Mouse (Mus musculus): Measurements from ENCODE around the gene Anks1b.
"Not testable (repeated sequence)": the region's sequence is repeated elsewhere in the genome, so short reads cannot be mapped to it uniquely, and the experiment has no call there.

Anks1b gene

GRCm38 (mm10) chr10:90577099-90577461 lies 703.8 kb downstream of the Anks1b start:
- DNase-seq (ENCODE audit: low read depth), result no peak

DNA sequence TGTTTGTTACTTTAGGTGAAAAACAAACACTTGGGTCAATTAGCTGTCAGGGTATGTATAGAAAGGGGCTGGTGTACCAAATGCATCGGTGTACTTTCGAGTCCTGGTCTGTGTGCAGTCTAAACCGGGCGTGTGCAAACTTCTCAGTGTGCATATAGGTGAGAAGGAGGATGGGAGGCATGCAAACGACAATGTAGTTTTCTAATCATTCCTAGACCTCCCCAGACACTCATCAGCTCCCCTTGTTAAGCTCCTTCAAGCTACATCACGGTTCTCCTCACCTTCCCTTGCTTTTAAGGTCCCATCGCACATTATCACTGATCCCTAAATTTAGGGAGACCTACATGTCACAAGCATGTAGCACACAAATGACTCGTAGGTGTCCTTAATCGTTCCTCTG lies 704.5 kb downstream of the Anks1b start:
- DNase-seq (ENCODE audit: low read depth), result no peak

DNA sequence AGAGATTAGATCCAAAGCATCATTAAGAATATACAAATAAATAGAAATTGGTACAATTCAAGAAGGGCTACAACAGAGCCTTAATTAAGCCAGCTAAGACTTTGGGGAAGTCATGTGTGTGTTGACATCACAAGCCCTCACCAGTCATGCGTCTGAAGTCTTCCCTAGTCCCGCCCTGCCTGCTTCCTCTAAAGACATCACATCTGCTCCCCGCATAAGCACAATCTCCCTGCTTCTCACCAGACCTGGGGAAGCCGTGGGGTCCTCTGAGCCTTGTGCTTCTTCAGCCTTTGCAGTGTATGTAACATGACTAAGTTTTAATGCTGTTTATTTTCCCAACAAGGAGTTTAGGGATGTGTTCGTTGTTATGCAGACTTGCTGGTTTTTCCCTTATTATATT lies 706.7 kb downstream of the Anks1b start:
- no peak for DNase-seq (ENCODE audit: low read depth)

DNA sequence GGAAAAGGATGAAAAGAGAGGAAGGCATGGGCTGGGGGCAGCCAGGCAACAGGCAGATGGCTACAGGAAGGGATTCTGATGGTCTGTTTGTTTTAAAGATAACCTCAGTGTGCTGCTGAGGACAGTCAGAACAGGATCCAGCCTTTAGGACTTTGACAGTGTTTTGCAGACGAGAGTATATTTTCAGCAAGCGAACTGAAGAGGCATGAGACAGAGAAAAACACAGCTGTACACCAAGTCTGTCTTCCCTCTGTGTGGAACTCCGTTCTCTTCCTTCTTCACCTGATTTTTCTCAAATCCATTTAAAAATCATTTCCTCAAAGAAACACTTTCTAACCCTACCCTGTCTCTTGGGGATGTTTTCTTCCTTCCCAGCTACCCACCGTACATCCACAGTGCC lies 710.7 kb downstream of the Anks1b start:
- DNase-seq (ENCODE audit: low read depth), result no peak

DNA sequence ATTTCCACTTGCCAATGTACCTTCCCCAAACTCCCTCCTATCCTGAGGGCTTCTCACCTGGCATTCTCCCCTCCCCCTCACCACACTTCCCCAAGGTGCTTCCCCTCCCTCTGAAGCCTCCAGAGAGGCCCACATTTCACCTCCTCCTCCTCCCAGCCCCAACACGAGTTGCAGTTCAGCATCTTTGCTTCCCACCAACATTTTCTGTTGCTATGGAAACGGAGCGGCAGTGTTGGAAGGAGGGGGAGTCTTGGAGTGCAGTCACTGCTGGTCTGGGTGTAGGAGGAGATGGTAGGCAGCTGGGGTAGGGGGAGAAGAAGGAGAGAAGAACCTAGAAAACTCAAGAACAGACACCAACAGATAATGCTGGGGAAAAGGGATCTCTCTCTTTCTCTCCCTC lies 722.8 kb downstream of the Anks1b start:
- no peak for DNase-seq (ENCODE audit: low read depth)

DNA sequence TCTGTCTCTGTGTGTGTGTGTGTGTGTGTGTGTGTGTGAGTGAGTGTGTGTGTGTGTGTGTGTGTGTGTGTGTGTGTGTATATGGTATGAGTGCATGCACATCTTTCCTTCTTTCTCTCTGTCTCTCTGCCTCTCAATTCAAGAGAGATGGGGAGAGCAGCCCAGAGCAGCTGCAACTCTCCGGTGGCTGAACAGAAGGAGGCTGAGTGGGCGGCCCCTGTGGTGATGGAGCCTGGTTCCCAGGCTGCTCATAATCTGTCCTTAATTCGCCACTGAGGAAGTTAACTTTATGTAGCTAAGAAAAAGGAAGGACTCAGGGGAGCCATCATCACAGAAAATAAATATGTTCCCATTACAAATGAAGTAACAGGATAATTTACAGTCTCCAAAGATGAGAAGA lies 723.3 kb downstream of the Anks1b start:
- DNase-seq (ENCODE audit: low read depth), result no peak

GRCm38 (mm10) chr10:90599149-90599548 lies 725.8 kb downstream of the Anks1b start:
- no peak for DNase-seq (ENCODE audit: low read depth)

GRCm38 (mm10) chr10:90599726-90600531 lies 726.6 kb downstream of the Anks1b start:
- no peak for DNase-seq (ENCODE audit: low read depth)

DNA sequence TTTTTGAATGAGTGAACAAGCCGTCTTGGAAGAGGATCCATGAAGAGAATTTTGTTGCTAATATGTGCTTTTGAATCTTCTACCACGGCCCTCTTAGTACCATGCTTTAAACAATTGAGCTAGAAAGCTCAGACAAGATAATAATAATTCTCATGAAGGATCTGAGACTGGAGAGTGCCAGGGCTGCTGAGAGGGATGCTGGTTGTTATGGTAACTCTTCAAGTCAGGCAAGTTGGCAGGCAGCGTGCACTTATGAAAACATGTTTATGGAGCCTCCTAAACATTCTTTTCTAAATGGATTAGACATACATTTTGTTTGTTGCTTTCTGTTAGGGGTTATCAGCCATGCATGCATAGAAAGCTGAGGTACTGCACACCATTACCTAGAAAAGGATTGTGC lies 734.3 kb downstream of the Anks1b start:
- DNase-seq (ENCODE audit: low read depth), result no peak

GRCm38 (mm10) chr10:90609437-90609836 lies 736.1 kb downstream of the Anks1b start:
- no peak for DNase-seq (ENCODE audit: low read depth)

GRCm38 (mm10) chr10:90613051-90613450 lies 739.7 kb downstream of the Anks1b start:
- DNase-seq (ENCODE audit: low read depth), result no peak

DNA sequence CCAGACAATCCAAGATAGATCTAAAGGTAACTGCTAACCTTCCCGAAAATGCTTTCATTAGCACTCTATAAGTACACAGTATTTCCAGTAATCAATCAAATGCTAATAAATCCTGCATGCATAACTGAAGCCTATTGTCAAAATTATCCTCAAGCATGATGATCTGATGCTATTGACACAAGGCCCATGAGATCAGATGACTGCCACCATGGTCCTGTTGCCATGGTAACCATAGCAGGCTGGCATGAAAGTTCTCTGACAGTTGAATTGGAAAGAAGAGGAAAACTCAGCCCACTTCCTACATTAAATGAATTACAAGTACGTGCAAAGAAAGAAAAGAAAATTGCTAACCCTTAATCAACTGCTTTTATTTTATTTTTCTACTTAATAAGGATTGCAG lies 741.9 kb downstream of the Anks1b start:
- DNase-seq (ENCODE audit: low read depth), result no peak

- DNase-seq (ENCODE audit: low read depth), result no peak
Measured at GRCm38 (mm10) chr10:90616622-90617021, 743.3 kb downstream of the Anks1b start.

DNA sequence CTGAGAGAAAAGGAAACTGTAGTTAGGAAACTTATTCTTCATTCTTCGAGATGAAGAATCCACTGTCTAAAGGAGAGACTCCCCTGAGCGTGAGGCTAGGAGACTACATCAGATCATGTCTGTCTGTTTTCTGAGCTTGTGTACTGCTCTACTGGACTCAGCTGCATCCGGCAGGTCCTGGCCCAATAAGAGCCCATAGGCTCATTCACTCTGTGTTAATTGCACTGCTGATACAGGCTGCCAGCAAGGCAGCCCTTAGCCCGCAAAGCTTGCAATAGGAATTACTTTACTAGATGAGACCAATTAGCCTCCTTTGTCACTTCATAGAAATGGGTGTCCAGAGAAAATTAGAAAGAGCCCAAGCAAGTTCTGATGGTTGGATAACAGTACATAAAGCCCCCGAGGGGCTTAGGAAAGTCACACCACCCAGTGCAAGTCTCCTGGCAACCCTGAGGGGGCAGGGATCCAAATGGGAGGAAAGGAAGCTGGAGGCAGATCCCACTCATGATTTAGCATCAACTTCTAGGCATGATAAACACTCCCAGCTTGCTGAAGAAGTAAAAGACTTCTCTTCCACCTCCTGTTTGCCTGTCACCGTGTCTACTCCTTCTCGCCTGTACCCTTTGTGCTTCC lies 744.5 kb downstream of the Anks1b start:
- no peak for DNase-seq (ENCODE audit: low read depth)

GRCm38 (mm10) chr10:90627532-90627931 lies 754.2 kb downstream of the Anks1b start:
- DNase-seq (ENCODE audit: low read depth), result no peak

DNA sequence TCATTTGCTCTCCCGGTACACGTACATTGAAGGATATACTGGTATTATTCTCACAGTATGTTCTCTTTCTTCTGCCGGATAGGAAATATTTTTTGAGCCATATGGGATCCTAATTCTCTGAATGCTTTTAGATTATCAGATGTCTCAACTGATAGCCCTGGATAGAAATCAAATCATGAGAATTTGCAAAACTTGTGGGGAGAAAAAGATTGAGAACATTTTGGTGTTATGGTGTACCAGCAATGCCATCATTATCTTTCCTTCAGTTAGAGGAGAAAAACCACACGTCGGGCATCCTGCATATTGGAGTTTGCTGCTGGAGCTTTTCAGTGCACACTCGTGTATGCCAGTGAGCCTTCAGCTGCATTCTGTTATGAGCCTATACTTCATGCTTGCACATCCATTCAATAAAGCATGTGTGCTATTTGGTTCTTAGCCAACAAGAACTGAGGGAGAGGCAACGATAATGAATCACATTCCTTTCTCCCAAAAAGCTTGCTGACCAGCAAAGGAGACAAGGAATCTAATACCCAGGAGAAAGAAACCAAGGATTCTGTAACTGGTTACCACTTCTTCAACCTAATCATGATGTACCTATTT lies 756.9 kb downstream of the Anks1b start:
- no peak for DNase-seq (ENCODE audit: low read depth)

DNA sequence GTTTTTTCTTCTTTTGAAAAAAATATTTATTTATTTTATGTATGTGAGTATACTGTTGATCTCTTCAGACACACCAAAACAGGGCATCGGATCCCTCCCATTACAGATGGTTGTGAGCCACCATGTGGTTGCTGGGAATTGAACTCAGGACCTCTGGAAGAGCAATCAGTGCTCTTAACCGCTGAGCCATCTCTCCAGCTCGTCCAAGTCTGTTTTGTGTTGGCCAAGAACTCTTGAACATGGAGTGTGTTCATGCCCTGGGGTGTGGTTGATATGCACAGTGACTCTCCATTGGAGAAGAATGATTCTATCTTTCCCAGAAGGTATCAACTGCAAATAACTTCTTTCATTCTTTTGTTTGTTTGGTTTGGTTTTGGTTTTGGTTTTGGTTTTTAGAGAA lies 757.5 kb downstream of the Anks1b start:
- DNase-seq (ENCODE audit: low read depth), result not testable (repeated sequence)

GRCm38 (mm10) chr10:90637352-90637751 lies 764.0 kb downstream of the Anks1b start:
- no peak for DNase-seq (ENCODE audit: low read depth)

- DNase-seq (ENCODE audit: low read depth), result no peak
Measured at GRCm38 (mm10) chr10:90649681-90650080, 776.4 kb downstream of the Anks1b start.

DNA sequence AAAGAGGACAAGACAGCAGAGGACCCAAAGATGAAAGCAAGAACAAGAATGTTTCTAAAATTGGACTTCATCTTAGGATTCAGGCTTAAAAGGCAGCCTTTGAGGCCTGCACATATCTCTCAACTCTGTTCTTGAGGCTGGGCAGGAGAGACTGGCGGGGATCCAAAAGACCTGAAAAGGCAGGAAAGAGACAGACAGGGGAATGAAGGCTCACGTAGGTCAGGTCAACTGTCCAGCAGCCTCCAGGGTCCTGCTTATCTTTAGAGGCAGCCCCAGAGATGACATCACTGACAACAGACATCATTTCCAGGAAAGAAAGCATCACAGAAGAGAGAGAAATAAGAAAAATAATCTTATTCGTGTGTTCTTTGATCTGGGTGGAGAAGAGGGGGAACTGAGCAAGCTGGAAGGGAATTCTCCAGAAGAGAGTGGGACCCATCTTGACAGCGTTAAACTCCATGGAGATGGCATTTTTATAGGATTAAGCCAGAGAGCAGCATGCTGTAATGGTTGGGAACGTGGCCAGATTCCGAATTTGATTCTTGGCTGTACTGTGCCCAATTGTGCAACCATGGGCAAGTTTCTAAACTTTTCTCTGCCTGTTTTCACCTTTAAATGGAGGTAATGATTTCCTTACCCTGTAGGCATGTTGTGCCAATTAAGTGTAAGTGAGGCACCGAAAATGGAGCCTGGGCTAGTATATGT lies 784.3 kb downstream of the Anks1b start:
- DNase-seq (ENCODE audit: low read depth), result peak; percentile 83

- DNase-seq (ENCODE audit: low read depth), result no peak
Measured at GRCm38 (mm10) chr10:90666746-90667145, 793.4 kb downstream of the Anks1b start.

DNA sequence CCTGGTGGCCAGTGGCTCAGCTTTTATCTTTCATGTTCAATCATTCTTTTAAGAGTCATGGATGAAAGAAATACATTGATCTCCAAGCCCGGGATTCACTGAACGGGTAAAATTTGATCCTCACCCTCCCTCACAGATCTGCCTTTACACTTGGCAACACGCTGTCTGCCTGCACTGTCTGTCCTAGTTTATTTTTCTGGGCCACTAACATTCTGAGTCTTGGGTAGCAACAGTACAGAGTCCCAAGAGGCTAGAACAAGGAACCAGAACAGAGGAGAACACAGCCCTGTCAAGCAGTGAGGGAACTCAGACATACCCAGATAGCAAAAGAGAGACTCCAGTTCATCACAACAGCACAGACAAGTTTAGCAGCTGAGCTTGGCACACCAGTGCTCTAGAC lies 797.0 kb downstream of the Anks1b start:
- DNase-seq (ENCODE audit: low read depth), result no peak

GRCm38 (mm10) chr10:90672135-90672534 lies 798.8 kb downstream of the Anks1b start:
- no peak for DNase-seq (ENCODE audit: low read depth)
